Mouse (Mus musculus) ES-E14 (cell line): Measurements from ENCODE around the gene Hvcn1. TPM values are rescaled to one million over a fixed set of nuclear protein-coding genes. Genes with fewer than 3 reads are reported as not detected.

Source experiments
- DNase-seq: peaks from one replicate; pipeline ENCODE4 v3.0.0-alpha.2; 2013; ENCODE audit warnings: low read depth, low spot score
- H3K27ac ChIP-seq: 2 replicates; pipeline ENCODE4 v1.5.1; 2012; ENCODE audit warnings: low read depth, mild to moderate bottlenecking, low read length, moderate library complexity, mixed read lengths; ENCODE audit not compliant: poor library complexity, insufficient read depth, severe bottlenecking
- H3K36me3 ChIP-seq: 2 replicates; pipeline ENCODE4 v1.6.1; 2012; ENCODE audit warnings: mild to moderate bottlenecking, low read length, moderate library complexity, mixed read lengths; ENCODE audit not compliant: control insufficient read depth, poor library complexity, insufficient read depth, severe bottlenecking
- H3K4me1 ChIP-seq, 2 experiments: fragments of 150-350 bp in 1 of 2; sonication (generic) in 1 of 2; 2 replicates each; pipeline ENCODE4 v1.6.1; 2012; ENCODE audit warnings: low read length in 2 of 2, mild to moderate bottlenecking in 1 of 2, mixed read lengths in 1 of 2; ENCODE audit not compliant: control insufficient read depth in 2 of 2, insufficient read depth in 2 of 2, poor library complexity in 1 of 2
- H3K4me3 ChIP-seq, 2 experiments: fragments of 150-350 bp in 1 of 2; sonication (generic) in 1 of 2; 2 replicates each; pipeline ENCODE4 v1.5.1; 2012; ENCODE audit warnings: low read length in 2 of 2, low read depth in 1 of 2, mild to moderate bottlenecking in 1 of 2, mixed read lengths in 1 of 2; ENCODE audit not compliant: insufficient read depth in 1 of 2, poor library complexity in 1 of 2, severe bottlenecking in 1 of 2
- H3K9ac ChIP-seq: 2 replicates; pipeline ENCODE4 v1.6.1; 2012; ENCODE audit warnings: low read depth, mild to moderate bottlenecking, low read length, mixed read lengths; ENCODE audit not compliant: poor library complexity, insufficient read depth, severe bottlenecking
- H3K9me3 ChIP-seq: fragments of 150-350 bp; sonication (generic); 2 replicates; pipeline ENCODE4 v1.6.1; 2012; ENCODE audit warnings: low read depth, mild to moderate bottlenecking, low read length; ENCODE audit not compliant: control insufficient read depth, insufficient read depth
- CHD2 ChIP-seq: IDR thresholded peaks from 2 replicates; pipeline ENCODE4 v1.6.1; 2014; ENCODE audit warnings: mild to moderate bottlenecking, low read depth, low read length, inconsistent platforms
- HCFC1 ChIP-seq: IDR thresholded peaks from 2 replicates; pipeline ENCODE4 v1.6.1; 2012; ENCODE audit warnings: low read length, inconsistent platforms, borderline replicate concordance; ENCODE audit not compliant: insufficient read depth
- MAFK ChIP-seq: IDR thresholded peaks from 2 replicates; pipeline ENCODE4 v1.6.1; 2014; ENCODE audit warnings: mild to moderate bottlenecking, low read depth, low read length, inconsistent platforms; ENCODE audit not compliant: insufficient read depth
- ZC3H11A ChIP-seq: IDR thresholded peaks from 2 replicates; pipeline ENCODE4 v1.6.1; 2012; ENCODE audit warnings: low read depth, mild to moderate bottlenecking, inconsistent platforms, low read length, borderline replicate concordance
- ZNF384 ChIP-seq: IDR thresholded peaks from 2 replicates; pipeline ENCODE4 v1.6.1; 2012; ENCODE audit warnings: low read depth, low read length, inconsistent platforms
- in situ Hi-C, 2 experiments: fragments of 600-800 bp; cut with MboI; formaldehyde crosslinking; loops; one replicate each; pipeline ENCODE4 v1.15.1; 2025; ENCODE audit warnings: low sequenced_read_pairs in 2 of 2, inconsistent platforms in 1 of 2; ENCODE audit not compliant: unreplicated experiment in 2 of 2
- total RNA-seq: library from RNA; depleted of rRNA; stranded (reverse); fragments of 300-350 nt; gene quantifications from 2 replicates; pipeline ENCODE4 v1.2.3, GENCODE M21; 2012

Gene Hvcn1
- total RNA-seq, 1 experiment: 35.7 TPM

DNA sequence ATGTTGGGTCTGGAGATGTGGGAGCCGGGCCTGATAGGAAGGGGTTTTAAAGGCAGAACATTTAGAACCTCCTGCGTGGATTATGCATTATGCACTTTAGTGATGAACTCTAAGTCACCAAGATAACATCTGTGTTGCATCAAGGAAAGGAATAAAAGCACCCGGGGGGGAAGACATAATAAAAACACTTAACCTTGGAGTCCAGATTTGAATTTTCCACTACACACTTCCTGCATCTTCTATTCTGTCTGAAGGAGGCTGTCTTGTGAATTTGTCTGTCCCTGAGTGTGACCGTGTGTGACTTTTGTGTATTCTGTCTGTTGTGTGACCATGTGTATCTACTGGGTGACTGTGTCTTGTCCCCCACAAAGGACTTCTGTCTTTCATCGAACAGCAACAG, 25.4 kb downstream of the Hvcn1 start:
- H3K4me1 ChIP-seq: peaks cover 0 to 6% of the 10 kb centered on the region in 2 experiments; a peak in 2 of 4 replicates
- H3K9me3 ChIP-seq: no peaks in the 10 kb centered on the region
- in situ Hi-C loops: no loop called here
- TF ChIP-seq ZC3H11A (no peak), MAFK (no peak)
- no peak overlapping the region for H3K4me3 ChIP-seq
- DNase-seq: no peak
- H3K9ac ChIP-seq: no peak overlapping the region
- no peak overlapping the region for H3K27ac ChIP-seq
- peaks cover 10% of the 10 kb centered on the region; the same call in 1 of the 2 replicates for H3K36me3 ChIP-seq

DNA sequence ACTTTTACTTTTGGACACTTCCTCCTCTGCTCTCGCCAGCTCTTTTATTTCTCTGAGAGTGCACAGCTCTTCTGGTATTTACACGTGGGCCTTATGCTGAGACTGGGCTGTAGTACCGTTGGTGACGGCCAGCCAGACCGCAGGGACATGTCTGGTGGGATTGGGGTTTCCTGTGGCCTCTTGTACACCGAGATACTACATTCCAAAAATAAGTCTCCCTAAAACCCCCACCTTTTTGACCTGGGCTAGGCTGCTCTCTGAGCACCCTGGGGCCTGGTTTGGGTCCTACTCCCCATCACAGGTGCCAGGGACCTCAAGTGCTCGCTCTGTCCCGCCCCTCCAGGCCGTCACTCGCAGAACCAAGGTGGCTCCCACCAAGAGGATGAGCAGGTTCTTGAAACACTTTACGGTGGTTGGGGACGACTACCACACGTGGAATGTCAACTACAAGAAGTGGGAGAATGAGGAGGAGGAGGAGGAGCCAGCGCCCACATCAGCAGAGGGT, 26.5 kb downstream of the Hvcn1 start:
- TF ChIP-seq MAFK (no peak), ZNF384 (no peak), CHD2 (no peak), ZC3H11A (no peak), HCFC1 (no peak)
- Histone ChIP-seq H3K27ac (no peak overlapping the region), H3K9ac (no peak overlapping the region), H3K9me3 (no peaks in the 10 kb centered on the region), H3K4me3 (no peak overlapping the region), H3K4me1 (peaks cover 0 to 6% of the 10 kb centered on the region in 2 experiments; a peak in 2 of 4 replicates), H3K36me3 (peaks cover 12% of the 10 kb centered on the region)
- in situ Hi-C loops: no loop called here
- no peak for DNase-seq

DNA sequence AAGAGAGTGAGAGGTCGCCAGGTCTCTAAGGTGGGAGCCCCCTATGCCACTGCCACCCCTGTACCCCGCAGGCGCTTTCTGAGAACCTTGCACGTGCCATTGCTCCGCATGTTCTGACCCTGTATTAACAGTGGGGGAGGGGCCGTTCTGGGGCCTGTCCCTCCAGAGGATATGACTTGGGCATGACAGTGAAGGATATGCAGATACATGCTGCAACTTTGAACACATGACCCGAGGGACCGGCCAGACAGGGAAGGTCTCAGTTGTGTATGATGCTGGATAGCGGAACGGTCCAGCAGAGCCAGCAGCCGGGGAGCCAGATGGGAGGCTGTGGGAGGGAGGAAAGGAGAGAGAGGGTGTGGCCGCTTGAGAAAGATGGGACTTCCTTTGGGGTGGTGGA, 27.1 kb downstream of the Hvcn1 start:
- no peak overlapping the region for H3K9ac ChIP-seq
- DNase-seq: no peak
- peaks cover 0 to 6% of the 10 kb centered on the region in 2 experiments; a peak in 2 of 4 replicates for H3K4me1 ChIP-seq
- H3K36me3 ChIP-seq: peaks cover 16% of the 10 kb centered on the region
- H3K4me3 ChIP-seq: no peak overlapping the region
- in situ Hi-C loops: no loop called here
- no peak for TF ChIP-seq ZNF384
- TF ChIP-seq ZC3H11A: no peak
- H3K9me3 ChIP-seq: no peaks in the 10 kb centered on the region
- H3K27ac ChIP-seq: no peak overlapping the region

- TF ChIP-seq ZNF384 (no peak), HCFC1 (no peak), MAFK (no peak)
- Histone ChIP-seq H3K9me3 (no peaks in the 10 kb centered on the region), H3K36me3 (peaks cover 21% of the 10 kb centered on the region), H3K9ac (no peak overlapping the region), H3K27ac (no peak overlapping the region), H3K4me3 (no peak overlapping the region), H3K4me1 (peaks cover 0 to 6% of the 10 kb centered on the region in 2 experiments; a peak in 2 of 4 replicates)
- DNase-seq: no peak
- in situ Hi-C loops: no loop called here
Observed at GRCm38 (mm10) chr5:122234319-122235195, 28.0 kb downstream of the Hvcn1 start.
